Mouse (Mus musculus): Measurements from ENCODE around the gene Gas2l2. TPM values are rescaled to one million over a fixed set of nuclear protein-coding genes. Genes with fewer than 3 reads are reported as not detected.

Gene Gas2l2
- total and polyA plus RNA-seq, 2 experiments: not detected

DNA sequence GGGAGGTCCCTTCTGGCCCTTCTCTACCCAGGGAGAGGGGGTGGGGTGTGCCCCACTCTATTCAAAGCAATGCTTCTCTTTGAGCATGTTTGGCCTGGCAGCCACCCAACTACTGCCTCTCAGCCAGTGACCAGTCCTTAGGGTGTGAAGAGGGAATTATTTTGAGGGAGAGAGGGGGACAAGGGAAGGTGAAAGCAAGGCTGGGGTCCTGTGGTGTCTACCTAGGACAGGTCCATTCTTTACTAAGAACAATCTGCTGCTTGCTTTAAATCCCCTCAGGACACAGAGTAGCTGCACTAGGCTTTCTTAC lies 19.6 kb upstream of the Gas2l2 start:
- no peaks in the 10 kb centered on the region for H3K27me3 ChIP-seq (ENCODE audit: control insufficient read depth, insufficient read depth, low read length)
- H3K36me3 ChIP-seq (ENCODE audit: control insufficient read depth, insufficient read depth, low read length): no peaks in the 10 kb centered on the region
- no peak for DNase-seq (ENCODE audit: extremely low read depth, low read depth, low spot score)
- TF ChIP-seq POLR2A (IDR thresholded peaks at IDR 0.05; ENCODE audit: extremely low read depth, insufficient read depth, low read length) (no peak), CTCF (IDR thresholded peaks at IDR 0.05; ENCODE audit: low read depth, low read length) (no peak)
- no peak overlapping the region for H3K27ac ChIP-seq (replicated peaks; ENCODE audit: insufficient read depth, low read depth, low read length)
- H3K4me3 ChIP-seq (ENCODE audit: insufficient read depth, low read depth, low read length): no peak overlapping the region
- H3K4me1 ChIP-seq (ENCODE audit: control insufficient read depth, insufficient read depth, low read length): peaks cover 3% of the 10 kb centered on the region; the same call in 1 of the 2 replicates
- H3K9ac ChIP-seq (ENCODE audit: low read depth, low read length): no peak overlapping the region
- H3K79me2 ChIP-seq (ENCODE audit: control insufficient read depth, insufficient read depth, low read length): no peaks in the 10 kb centered on the region

DNA sequence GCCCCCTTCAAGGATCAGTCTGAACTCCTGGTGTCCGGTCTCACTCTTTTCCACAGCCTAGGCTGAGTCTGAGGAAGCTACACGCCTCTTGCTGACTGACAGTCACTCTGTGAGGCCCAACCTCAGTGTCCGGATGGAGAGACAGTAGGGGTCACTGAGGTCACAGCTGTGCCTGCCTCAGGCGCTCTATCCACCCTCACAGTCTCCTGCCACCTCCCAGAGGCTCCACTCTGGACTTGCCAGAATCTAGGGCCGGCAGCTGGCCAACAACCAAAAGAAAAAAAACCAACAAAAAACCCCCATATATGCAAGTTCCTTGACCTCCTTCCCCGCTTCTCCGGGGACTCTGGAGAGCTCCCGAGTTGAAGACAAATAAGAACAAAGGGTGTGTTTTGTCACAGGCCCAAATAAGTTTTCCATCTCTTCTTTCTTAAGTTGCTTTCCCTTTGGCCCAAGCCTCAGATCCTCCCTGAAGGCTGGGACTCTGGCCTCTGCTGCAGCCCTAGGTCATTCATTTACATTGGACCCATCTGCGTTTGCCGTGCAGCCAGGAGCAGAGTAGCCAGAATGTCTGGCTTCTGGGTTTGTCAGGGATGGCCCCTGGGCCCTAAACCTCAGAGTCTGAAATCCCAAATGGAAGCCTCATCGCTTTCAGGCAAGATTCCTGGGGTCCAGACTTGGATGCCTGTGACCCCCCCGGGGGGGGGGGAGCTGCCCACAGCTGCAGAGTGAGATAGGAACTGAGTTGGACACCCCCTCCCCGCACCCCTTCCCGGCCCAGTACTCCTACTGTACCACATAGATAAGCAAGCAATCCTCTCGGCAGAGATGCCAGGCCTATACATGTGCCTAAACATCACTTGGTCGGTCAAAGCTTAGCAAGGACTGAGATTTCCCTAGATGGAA lies 19.0 kb upstream of the Gas2l2 start:
- Histone ChIP-seq H3K27me3 (ENCODE audit: control insufficient read depth, insufficient read depth, low read length) (no peaks in the 10 kb centered on the region), H3K36me3 (ENCODE audit: control insufficient read depth, insufficient read depth, low read length) (no peaks in the 10 kb centered on the region), H3K4me3 (ENCODE audit: insufficient read depth, low read depth, low read length) (no peak overlapping the region), H3K4me1 (ENCODE audit: control insufficient read depth, insufficient read depth, low read length) (peaks cover 3% of the 10 kb centered on the region; the same call in 1 of the 2 replicates), H3K9ac (ENCODE audit: low read depth, low read length) (no peak overlapping the region), H3K27ac (replicated peaks; ENCODE audit: insufficient read depth, low read depth, low read length) (no peak overlapping the region), H3K79me2 (ENCODE audit: control insufficient read depth, insufficient read depth, low read length) (no peaks in the 10 kb centered on the region)
- 60% methylated on average over 16 of the region's 16 CpGs for WGBS
- TF ChIP-seq POLR2A (IDR thresholded peaks at IDR 0.05; ENCODE audit: extremely low read depth, insufficient read depth, low read length) (no peak), CTCF (IDR thresholded peaks at IDR 0.05; ENCODE audit: low read depth, low read length) (no peak)
- DNase-seq (ENCODE audit: extremely low read depth, low read depth, low spot score): no peak

DNA sequence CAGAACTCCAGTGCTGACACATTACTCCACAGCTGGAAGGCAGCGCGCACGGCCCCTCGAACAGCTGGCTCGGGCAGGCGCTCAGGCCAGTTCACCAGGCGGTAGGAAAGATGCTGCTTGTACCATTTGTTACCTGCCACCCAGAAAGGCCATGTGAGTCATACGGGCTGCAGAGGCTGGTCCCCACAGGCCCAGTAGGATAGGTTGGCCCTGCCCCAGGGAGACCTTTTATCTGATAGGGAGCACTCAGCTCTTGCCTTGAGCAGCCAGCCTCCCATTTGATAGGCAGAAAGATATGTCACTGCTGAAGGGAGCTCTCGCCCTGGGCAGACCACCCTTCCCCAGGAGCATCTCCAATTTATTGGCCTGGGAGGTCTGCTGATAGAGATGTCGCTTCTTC lies 18.4 kb upstream of the Gas2l2 start:
- no peak overlapping the region for H3K9ac ChIP-seq (ENCODE audit: low read depth, low read length)
- no peak overlapping the region for H3K27ac ChIP-seq (replicated peaks; ENCODE audit: insufficient read depth, low read depth, low read length)
- TF ChIP-seq CTCF (IDR thresholded peaks at IDR 0.05; ENCODE audit: low read depth, low read length): no peak
- no peak for TF ChIP-seq POLR2A (IDR thresholded peaks at IDR 0.05; ENCODE audit: extremely low read depth, insufficient read depth, low read length)
- H3K4me1 ChIP-seq (ENCODE audit: control insufficient read depth, insufficient read depth, low read length): peaks cover 5% of the 10 kb centered on the region; the same call in 1 of the 2 replicates
- WGBS: 93% methylated on average over 10 of the region's 10 CpGs
- H3K79me2 ChIP-seq (ENCODE audit: control insufficient read depth, insufficient read depth, low read length): no peaks in the 10 kb centered on the region
- H3K36me3 ChIP-seq (ENCODE audit: control insufficient read depth, insufficient read depth, low read length): no peaks in the 10 kb centered on the region
- 0 out of 2 replicates have a peak, but pooled peaks cover 2% of the 10 kb centered on the region for H3K27me3 ChIP-seq (ENCODE audit: control insufficient read depth, insufficient read depth, low read length)
- H3K4me3 ChIP-seq (ENCODE audit: insufficient read depth, low read depth, low read length): no peak overlapping the region
- DNase-seq (ENCODE audit: extremely low read depth, low read depth, low spot score): no peak

DNA sequence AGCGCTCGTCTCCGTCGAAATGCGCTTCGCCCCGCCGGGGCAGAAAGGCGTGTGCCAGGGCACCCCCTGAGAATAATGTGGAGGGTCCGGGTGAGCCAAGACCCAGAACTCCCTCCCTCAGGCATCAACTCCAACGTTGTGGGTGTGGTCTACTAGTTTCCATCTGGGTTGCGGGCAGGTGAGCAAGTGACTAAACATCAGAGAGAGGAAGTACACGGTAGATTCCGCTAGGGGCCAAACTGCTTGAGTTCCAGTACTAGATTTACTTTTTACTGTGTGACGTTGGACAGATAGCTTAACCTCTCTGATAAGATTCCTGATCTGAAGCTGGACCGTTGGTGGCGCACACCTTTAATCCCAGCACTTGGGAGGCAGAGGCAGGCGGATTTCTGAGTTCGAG lies 15.7 kb upstream of the Gas2l2 start:
- no peak for TF ChIP-seq POLR2A (IDR thresholded peaks at IDR 0.05; ENCODE audit: extremely low read depth, insufficient read depth, low read length)
- TF ChIP-seq CTCF (IDR thresholded peaks at IDR 0.05; ENCODE audit: low read depth, low read length): no peak
- no peak overlapping the region for H3K27ac ChIP-seq (replicated peaks; ENCODE audit: insufficient read depth, low read depth, low read length)
- no peaks in the 10 kb centered on the region for H3K36me3 ChIP-seq (ENCODE audit: control insufficient read depth, insufficient read depth, low read length)
- 29% methylated on average over 19 of the region's 19 CpGs for WGBS
- H3K27me3 ChIP-seq (ENCODE audit: control insufficient read depth, insufficient read depth, low read length): peaks cover 6% of the 10 kb centered on the region; the same call in 1 of the 2 replicates
- peaks cover 5% of the 10 kb centered on the region; the same call in 1 of the 2 replicates for H3K4me1 ChIP-seq (ENCODE audit: control insufficient read depth, insufficient read depth, low read length)
- no peak overlapping the region for H3K4me3 ChIP-seq (ENCODE audit: insufficient read depth, low read depth, low read length)
- DNase-seq (ENCODE audit: extremely low read depth, low read depth, low spot score): no peak
- H3K79me2 ChIP-seq (ENCODE audit: control insufficient read depth, insufficient read depth, low read length): no peaks in the 10 kb centered on the region
- no peak overlapping the region for H3K9ac ChIP-seq (ENCODE audit: low read depth, low read length)

DNA sequence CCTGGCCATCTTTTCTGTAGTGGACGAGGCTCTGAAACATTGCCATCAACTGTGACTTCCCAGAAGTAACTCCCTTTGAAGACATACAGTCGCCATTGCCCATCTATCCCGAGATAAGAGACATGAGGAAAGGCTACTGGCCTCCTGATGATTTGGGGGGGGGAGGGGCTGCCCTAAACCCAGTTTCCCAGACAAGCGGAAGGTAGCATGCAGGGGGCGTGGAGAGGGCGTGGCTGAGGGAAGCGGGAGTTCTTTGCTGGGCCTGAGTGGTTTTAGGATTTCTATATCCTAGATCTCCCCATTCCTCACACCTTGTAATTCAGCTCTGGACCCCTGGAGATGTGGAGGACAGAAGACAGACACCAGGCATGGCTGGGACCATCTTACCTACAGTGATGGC lies 14.6 kb upstream of the Gas2l2 start:
- Histone ChIP-seq H3K4me1 (ENCODE audit: control insufficient read depth, insufficient read depth, low read length) (peaks cover 3% of the 10 kb centered on the region; the same call in 1 of the 2 replicates), H3K79me2 (ENCODE audit: control insufficient read depth, insufficient read depth, low read length) (no peaks in the 10 kb centered on the region), H3K27ac (replicated peaks; ENCODE audit: insufficient read depth, low read depth, low read length) (no peak overlapping the region), H3K9ac (ENCODE audit: low read depth, low read length) (no peak overlapping the region), H3K4me3 (ENCODE audit: insufficient read depth, low read depth, low read length) (no peak overlapping the region), H3K36me3 (ENCODE audit: control insufficient read depth, insufficient read depth, low read length) (no peaks in the 10 kb centered on the region), H3K27me3 (ENCODE audit: control insufficient read depth, insufficient read depth, low read length) (peaks cover 6% of the 10 kb centered on the region; the same call in 1 of the 2 replicates)
- WGBS: 9% methylated on average over 7 of the region's 7 CpGs
- DNase-seq (ENCODE audit: extremely low read depth, low read depth, low spot score): no peak
- TF ChIP-seq CTCF (IDR thresholded peaks at IDR 0.05; ENCODE audit: low read depth, low read length) (no peak), POLR2A (IDR thresholded peaks at IDR 0.05; ENCODE audit: extremely low read depth, insufficient read depth, low read length) (no peak)

Data from liver, adult 2 months (tissue).